Comparison of ENCODE assay signal across 21 mouse cellular contexts in genomic region chr4:101216286-101216685, GRCm38 (mm10). TPM values are rescaled to one million over a fixed set of nuclear protein-coding genes. Genes with fewer than 3 reads are reported as not detected.
DNase-seq lines count a peak whose midpoint lies in the region; ATAC-seq and TF ChIP-seq lines count a peak whose summit lies in the region.
"Had no signal": no experiment of that assay in that cellular context is flagged by ENCODE, and none has a peak within 500 bp of the region (broad histone marks: within the 10 kb centered on the region; RNA-seq: fewer than 3 reads in every experiment).

No protein-coding gene starts in this region.

- TF ChIP-seq POLR2A in liver, adult 2 months (IDR thresholded peaks at IDR 0.05; ENCODE audit: extremely low read depth, insufficient read depth, low read length), result no peak

- peaks cover 30% of the 10 kb centered on the region for H3K4me1 ChIP-seq in liver, adult 2 months (ENCODE audit: control insufficient read depth, insufficient read depth, low read length)
- peaks cover 50% of the 10 kb centered on the region for H3K4me1 ChIP-seq in liver, postnatal 0 days (ENCODE audit: insufficient read depth)
- H3K4me1 ChIP-seq in midbrain, embryonic 14.5 days (ENCODE audit: control insufficient read depth, insufficient read depth, low read length), result no peaks in the 10 kb centered on the region
- H3K4me1 ChIP-seq: hindbrain, embryonic 15.5 days; midbrain, embryonic 12.5 days had no signal

- no peak overlapping the region for H3K4me2 ChIP-seq in liver, postnatal 0 days (ENCODE audit: low read depth, low read length)
- no peak overlapping the region for H3K4me2 ChIP-seq in midbrain, embryonic 14.5 days (ENCODE audit: low read length)
- H3K4me2 ChIP-seq: heart, embryonic 15.5 days; hindbrain, embryonic 15.5 days; limb, embryonic 15.5 days; midbrain, embryonic 12.5 days had no signal

- no peaks in the 10 kb centered on the region for H3K36me3 ChIP-seq in liver, adult 2 months (ENCODE audit: control insufficient read depth, insufficient read depth, low read length)
- H3K36me3 ChIP-seq in liver, postnatal 0 days (replicated peaks; ENCODE audit: insufficient read depth, low read length), result no peaks in the 10 kb centered on the region
- H3K36me3 ChIP-seq in midbrain, embryonic 14.5 days (ENCODE audit: control insufficient read depth, insufficient read depth, low read length), result no peaks in the 10 kb centered on the region
- H3K36me3 ChIP-seq: heart, embryonic 15.5 days; hindbrain, embryonic 15.5 days; limb, embryonic 15.5 days; midbrain, embryonic 12.5 days had no signal

- peaks cover 38% of the 10 kb centered on the region; the same call in 1 of the 2 replicates for H3K79me2 ChIP-seq in liver, adult 2 months (ENCODE audit: control insufficient read depth, insufficient read depth, low read length)

- H3K27me3 ChIP-seq in liver, adult 2 months (ENCODE audit: control insufficient read depth, insufficient read depth, low read length), result no peaks in the 10 kb centered on the region
- no peaks in the 10 kb centered on the region for H3K27me3 ChIP-seq in liver, postnatal 0 days (ENCODE audit: insufficient read depth, low read length)
- no peaks in the 10 kb centered on the region for H3K27me3 ChIP-seq in midbrain, embryonic 14.5 days (ENCODE audit: control insufficient read depth, insufficient read depth, low read length)
- H3K27me3 ChIP-seq: heart, embryonic 15.5 days; hindbrain, embryonic 15.5 days; limb, embryonic 15.5 days; midbrain, embryonic 12.5 days had no signal

- H3K27ac ChIP-seq in liver, adult 2 months (replicated peaks; ENCODE audit: insufficient read depth, low read depth, low read length), result peak overlapping the region; percentile 84
- H3K27ac ChIP-seq in liver, postnatal 0 days (ENCODE audit: low read depth), result peak overlapping the region; percentile 73
- H3K27ac ChIP-seq in midbrain, embryonic 14.5 days (replicated peaks; ENCODE audit: low read depth, low read length), result no peak overlapping the region
- H3K27ac ChIP-seq: heart, embryonic 15.5 days; hindbrain, embryonic 15.5 days; limb, embryonic 15.5 days; midbrain, embryonic 12.5 days had no signal

- no peak overlapping the region for H3K4me3 ChIP-seq in liver, adult 2 months (ENCODE audit: insufficient read depth, low read depth, low read length)
- no peak overlapping the region for H3K4me3 ChIP-seq in liver, postnatal 0 days (ENCODE audit: low read depth, low read length)
- no peak overlapping the region for H3K4me3 ChIP-seq in midbrain, embryonic 14.5 days (replicated peaks; ENCODE audit: low read depth, low read length)
- H3K4me3 ChIP-seq: heart, embryonic 15.5 days; hindbrain, embryonic 15.5 days; limb, embryonic 15.5 days; midbrain, embryonic 12.5 days had no signal

- ATAC-seq in liver, postnatal 0 days, result no peak
- ATAC-seq in midbrain, embryonic 14.5 days (ENCODE audit: low FRiP score, low TSS enrichment), result no peak
- ATAC-seq: lung, postnatal 0 days had no signal

- 43% methylated on average over 4 of the region's 4 CpGs for WGBS in liver, adult 2 months
- WGBS in liver, postnatal 0 days (ENCODE audit: insufficient replicate concordance), result 85% methylated on average over 4 of the region's 4 CpGs
- 87% methylated on average over 4 of the region's 4 CpGs for WGBS in midbrain, embryonic 14.5 days

- no peak for TF ChIP-seq CTCF in liver, adult 2 months (IDR thresholded peaks at IDR 0.05; ENCODE audit: low read depth, low read length)
- no peak for TF ChIP-seq CTCF in liver, postnatal 0 days (IDR thresholded peaks at IDR 0.05; ENCODE audit: low read depth)

- H3K9ac ChIP-seq in liver, adult 2 months (ENCODE audit: low read depth, low read length), result no peak overlapping the region
- no peak overlapping the region for H3K9ac ChIP-seq in liver, postnatal 0 days (replicated peaks)
- H3K9ac ChIP-seq in midbrain, embryonic 14.5 days (replicated peaks; ENCODE audit: low read length), result no peak overlapping the region
- H3K9ac ChIP-seq: heart, embryonic 15.5 days; hindbrain, embryonic 15.5 days; limb, embryonic 15.5 days; midbrain, embryonic 12.5 days had no signal

- H3K9me3 ChIP-seq in liver, postnatal 0 days (ENCODE audit: low read length), result no peaks in the 10 kb centered on the region
- no peaks in the 10 kb centered on the region for H3K9me3 ChIP-seq in midbrain, embryonic 14.5 days (ENCODE audit: control insufficient read depth, low read length)
- H3K9me3 ChIP-seq: heart, embryonic 15.5 days; hindbrain, embryonic 15.5 days; limb, embryonic 15.5 days; midbrain, embryonic 12.5 days had no signal

- no peak for TF ChIP-seq EP300 in liver, postnatal 0 days (IDR thresholded peaks at IDR 0.05; ENCODE audit: low read depth)

- DNase-seq in liver, adult 2 months (ENCODE audit: extremely low read depth, low read depth, low spot score), result peak; percentile 69
- no peak for DNase-seq in liver
- DNase-seq in kidney, adult 9 months, result peak; percentile 75
- DNase-seq in kidney, postnatal 36 days, result peak; percentile 65 to 76
- DNase-seq in liver, postnatal 0 days, result no peak
- no peak for DNase-seq in adrenal gland, adult (ENCODE audit: inconsistent age in 2 of 2, low spot score in 1 of 2)
- no peak for DNase-seq in midbrain, embryonic 14.5 days
- DNase-seq: adrenal gland, postnatal 36 days; cerebellum, adult 11 months; cerebellum, postnatal 10 days; gastrocnemius, postnatal 36 days; heart, postnatal 36 days; left cerebral cortex, postnatal 4 days; right cerebral cortex, postnatal 14 days; spleen, adult 18-20 months; thymus, postnatal 14 days had no signal

RNA-seq across cellular contexts. Expression of gene Jak1, which starts 48.8 kb away (rescaled TPM):
- total RNA-seq in liver, adult 2 months (2014; rRNA removed), result 67.0 and 67.1 TPM in 2 replicates
- polyA plus RNA-seq in liver, adult 2 months (2012; rRNA removed), result 19.2 and 21.7 TPM in 2 replicates
- 33.9 and 51.2 TPM in 2 replicates for polyA plus RNA-seq in liver, postnatal 0 days (2015; fragmentation: Nextera tagmentation; extraction: Ambion mirVana)
- polyA plus RNA-seq in midbrain, embryonic 14.5 days (2014; fragmentation: Nextera tagmentation; extraction: Ambion mirVana), result 64.1 and 77.0 TPM in 2 replicates

Comparison
In these comparisons a context has a peak if more than half of its experiments do, and no peak if none do; other contexts are left out.
1. DNase-seq: peak in liver, adult 2 months (single experiment), kidney, adult 9 months (single experiment) and kidney, postnatal 36 days (2 of 2); none in liver (single experiment), liver, postnatal 0 days (single experiment), adrenal gland, adult (0 of 2) and midbrain, embryonic 14.5 days (single experiment).